Mouse (Mus musculus) frontal cortex, adult 2 months (tissue): Measurements from ENCODE around the gene Glis1. TPM values are rescaled to one million over a fixed set of nuclear protein-coding genes. Genes with fewer than 3 reads are reported as not detected.

ENCODE experiments used
- DNase-seq, 2 experiments: peaks; one replicate each; pipeline ENCODE4 v3.0.0; 2022; ENCODE audit warnings: low spot score in 1 of 2; ENCODE audit errors: extremely low spot score in 1 of 2
- polyA plus RNA-seq: library from polyadenylated mRNA; depleted of rRNA; stranded (reverse); fragments of >200 nt; gene quantifications from 2 replicates; pipeline ENCODE4 v1.2.3, GENCODE M21; 2012

Glis1 gene
- polyA plus RNA-seq, 1 experiment = 1.2 TPM

DNA sequence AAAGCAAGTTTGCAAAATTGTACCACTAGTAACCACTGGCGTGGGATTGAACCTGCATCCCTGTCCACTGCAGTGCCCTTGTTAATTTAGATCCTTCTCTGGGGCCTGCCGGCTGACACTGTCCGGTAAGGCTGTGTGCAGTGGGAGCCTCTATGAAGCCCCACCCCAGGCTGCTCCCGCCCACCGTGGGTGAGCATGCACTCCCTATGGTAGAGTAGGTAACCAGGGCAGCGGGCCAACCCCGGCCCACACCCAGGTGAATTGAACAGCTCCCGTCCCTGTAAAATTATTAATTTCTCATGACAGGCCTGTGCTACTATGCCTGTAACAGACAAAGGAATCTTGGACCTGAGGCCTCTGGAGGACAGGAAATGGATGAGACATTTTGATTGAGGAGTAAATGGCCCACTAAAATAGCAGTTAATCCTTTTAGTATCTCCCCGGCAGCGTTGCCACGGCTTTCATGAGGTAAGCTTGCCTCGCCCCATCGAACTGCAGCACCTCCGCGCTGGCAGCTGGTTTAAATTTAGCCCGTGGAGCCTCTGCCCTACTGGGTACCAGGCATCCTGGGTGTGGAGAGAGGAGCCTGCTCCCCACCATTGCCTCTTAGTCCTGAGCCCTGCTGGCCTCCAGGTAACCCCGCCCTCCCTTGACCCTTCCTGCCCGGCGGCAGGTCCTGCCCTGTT lies 136.1 kb downstream of the Glis1 start:
- peak in 1 of 2 experiments; percentile 16 for DNase-seq

DNA sequence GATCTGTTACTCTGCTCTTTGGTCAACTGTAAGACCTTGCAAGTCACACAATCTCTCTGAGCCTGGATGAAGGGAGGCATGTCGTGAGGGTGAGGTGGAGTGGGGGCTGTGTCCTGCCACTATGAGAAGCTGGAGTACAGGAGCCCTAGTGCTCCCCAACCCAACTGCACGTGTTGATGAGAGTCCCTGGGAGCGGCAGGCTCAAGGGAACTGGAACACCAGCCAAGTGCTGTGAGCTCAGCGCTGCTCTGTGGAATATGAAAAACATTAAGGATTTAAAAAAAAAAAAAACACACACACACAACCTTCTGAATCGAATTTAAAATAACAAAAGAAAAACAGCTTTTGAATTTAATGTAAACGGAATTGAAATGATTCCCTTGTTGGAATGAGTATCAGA lies 141.4 kb downstream of the Glis1 start:
- no peak for DNase-seq

DNA sequence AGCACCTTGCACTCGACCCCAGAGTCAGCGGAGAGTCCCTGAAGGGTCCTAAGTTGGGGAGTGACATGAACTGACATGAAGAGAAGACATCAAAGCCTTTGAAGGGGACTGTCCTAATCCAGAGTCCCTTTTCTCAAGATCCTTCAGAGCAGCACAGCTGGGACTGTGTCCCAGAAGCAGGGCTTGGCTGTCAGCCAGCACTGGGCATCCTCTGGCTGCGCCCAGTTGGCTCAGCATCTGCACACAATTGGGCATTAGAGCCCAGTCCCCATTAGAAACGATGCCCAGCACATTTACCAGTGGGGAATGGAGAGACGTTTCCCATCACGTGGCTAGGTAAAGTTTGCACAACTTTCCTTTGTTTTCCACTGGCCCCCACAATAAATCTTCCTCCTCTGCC lies 142.4 kb downstream of the Glis1 start:
- DNase-seq = peak in 1 of 2 experiments; percentile 39

DNA sequence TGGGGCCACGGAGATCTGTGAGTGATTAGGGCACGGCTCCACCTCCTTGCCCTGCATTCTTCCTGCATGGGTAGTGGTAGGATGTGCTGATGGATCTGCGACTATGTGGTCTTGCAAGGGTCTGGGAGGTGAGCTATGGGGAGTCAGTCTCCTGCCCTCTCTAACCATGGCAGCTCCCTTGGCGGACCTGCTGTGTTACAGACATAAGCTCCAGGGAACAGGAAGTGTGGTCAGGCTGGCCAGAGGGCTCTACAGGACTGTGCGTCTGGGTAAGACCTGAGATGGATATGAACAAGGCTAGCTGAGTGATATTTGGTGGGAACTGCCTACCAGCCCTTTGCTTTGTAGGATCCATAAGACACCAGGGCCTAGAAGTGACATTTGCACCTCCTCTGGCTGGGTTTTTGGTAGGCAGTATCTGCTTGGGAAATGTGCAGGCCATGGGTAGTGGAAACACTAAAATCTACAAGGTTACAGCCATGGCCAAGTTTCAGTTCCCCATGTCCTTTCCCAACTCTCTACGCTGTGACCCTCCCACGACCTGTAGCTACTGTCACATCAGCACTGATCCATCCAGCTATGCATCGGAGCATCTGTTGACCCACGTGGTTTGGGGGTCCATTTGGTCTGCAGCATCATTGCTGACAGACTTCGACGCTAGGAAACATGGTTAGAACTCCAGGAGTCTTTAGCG lies 142.9 kb downstream of the Glis1 start:
- no peak for DNase-seq

DNA sequence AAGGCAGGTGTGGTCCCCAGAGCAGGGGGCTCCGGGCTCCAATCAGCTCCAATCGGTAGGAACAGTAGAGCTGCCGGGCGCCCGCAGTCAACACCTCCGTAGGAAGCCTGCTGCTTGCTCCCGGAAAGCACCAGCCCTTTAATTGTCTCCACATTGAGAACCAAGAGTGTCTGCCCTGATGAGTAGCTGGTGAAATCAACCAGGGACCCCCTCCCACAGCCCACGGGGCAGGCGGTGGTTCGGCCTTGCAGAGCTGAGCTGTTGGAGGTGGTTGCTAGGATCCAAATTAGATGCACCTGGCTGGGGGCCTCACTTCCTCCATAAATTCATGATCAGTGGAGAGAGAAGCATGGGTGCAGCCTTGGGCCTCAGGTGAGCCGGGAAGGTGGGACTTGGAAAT lies 146.5 kb downstream of the Glis1 start:
- DNase-seq = no peak

DNA sequence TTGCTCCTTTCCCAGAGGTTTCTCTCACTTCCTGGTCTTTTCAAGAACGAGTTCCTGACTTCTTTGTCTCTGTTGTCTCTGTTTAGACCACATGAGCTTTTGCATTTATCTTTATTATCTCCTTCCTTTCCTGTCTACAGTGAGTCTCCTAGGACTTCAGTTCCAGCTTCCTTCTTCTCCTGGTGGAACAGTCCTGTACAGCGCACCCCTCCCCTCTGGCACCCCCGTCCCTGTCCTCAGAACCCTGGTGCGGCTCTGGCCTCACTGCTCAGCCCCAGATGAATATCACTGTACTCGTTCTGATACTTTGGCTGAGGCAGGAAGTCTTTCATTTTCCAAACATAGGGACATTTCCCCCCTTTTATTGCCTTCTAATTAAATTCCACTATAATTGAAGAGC lies 152.0 kb downstream of the Glis1 start:
- no peak for DNase-seq

DNA sequence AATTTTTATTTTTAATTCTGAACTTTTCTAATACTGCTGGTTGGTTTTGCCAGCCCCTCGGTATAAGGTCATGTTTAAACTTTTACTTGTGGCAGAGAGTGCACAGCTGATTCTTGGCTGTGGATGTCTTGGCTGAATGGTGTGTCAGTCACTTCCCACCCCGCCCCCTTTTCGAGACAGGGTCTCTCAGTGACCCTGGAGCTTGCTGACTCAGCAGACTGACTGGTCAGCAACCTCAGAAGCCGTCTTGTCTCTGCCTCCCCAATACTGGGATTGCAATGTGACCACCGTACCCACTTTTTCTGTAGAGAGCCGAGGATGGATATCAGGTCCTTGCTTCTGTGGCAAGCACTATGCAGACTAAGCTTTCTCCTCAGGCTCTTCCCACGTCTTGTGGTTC lies 154.2 kb downstream of the Glis1 start:
- DNase-seq = no peak

DNA sequence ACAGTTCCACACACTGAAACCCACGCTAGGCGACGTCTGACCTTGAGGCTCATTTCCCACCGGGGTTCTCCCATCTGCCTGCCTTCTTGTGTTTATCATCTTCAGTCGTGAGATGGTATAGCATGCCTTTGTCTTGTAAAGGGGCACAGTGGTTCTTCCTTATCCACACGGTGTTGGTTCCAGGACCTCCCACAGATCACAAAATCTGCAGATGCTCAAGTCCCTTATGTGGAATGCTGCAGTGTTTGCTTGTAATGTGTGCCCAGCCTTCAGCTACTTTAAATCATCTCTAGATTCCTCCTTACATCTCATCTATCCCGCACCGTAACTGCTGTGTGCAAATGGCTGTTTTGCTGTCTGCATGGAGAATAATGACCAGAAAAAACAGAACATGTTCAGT lies 154.7 kb downstream of the Glis1 start:
- DNase-seq = peak in 1 of 2 experiments; percentile 32

DNA sequence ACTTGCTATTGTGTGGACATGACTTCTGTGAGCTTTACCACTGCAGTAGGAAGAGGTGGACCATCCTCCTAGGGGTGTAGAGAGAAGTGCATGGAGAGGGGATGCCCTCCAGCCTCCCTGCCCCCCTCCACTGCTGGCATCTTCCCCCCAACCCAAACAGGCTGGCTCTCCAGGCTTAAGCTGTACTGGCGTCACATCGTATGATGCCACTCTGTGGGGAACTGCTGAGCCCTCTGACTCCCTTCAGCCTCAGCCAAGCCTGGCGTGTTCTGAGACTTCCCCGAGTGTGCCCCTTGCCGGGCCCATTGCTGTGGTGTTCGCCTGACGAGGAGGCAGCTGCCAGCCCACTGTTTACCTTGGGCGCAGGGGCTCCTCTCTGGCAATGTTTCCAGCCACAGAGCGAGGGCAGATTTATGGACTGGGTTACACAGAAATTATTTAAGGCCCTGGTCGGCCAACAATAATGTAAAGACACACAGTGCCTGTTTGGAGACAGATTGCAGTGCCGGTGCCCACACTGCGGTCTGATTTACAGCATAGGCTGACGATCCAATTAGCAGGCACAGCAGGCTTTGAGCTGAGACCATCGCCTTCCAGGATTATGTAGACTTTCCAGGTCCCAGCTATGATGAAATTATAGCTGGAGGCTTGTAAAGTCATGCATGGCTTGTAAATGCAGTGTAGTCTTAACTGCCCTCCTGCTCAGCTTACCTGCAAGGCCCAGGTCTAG lies 156.6 kb downstream of the Glis1 start:
- DNase-seq = no peak

DNA sequence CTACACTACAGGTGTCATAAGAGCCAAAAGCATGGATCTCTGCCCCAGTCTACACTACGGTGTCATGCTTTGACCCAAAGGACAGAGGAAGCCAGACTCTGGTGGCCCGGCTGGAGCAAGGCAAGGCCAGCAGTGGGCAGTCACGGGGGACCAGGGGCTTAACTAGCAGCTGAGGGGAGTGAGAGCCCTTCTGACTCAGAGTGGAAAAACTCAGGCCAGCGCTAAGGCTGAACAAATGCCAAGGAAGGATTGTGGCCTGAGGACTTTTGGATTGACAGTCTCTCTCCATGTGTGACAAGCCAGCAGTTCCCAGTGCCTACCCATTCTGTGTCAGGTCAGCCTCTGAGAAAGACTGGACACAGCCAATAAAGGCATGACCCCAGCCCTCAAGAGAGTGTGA lies 159.0 kb downstream of the Glis1 start:
- no peak for DNase-seq

DNA sequence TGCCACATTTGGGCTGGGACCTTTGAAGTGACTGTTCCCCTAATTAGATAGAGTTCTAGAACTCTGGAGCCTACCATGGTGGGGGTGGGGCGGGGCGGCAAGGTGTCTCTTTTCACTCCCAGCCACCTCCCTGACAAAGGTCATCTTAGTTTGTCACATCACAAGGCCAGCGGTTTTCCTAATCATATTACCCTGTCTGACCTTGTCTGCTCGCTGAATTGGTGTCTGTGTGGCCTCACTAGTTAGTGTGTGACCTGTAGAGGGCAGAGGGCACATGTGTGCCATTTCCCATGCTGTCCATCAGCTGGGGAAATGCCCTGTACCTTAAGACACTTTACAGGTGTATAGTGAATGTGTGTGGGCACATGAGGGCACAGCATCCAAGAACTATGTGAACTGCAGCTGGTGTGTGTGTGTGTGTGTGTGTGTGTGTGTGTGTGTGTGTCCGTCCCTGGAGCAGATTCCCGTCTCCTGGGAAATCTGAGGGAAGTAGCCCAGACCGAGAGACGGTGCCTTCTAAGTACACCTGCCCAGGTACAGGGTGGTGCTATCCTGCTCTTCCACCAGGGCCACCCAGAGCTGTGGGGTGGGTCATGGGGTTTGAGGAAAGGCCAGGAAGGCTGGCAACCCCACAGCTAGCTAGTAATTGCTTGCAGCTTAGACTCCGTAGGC lies 163.0 kb downstream of the Glis1 start:
- DNase-seq = no peak

DNA sequence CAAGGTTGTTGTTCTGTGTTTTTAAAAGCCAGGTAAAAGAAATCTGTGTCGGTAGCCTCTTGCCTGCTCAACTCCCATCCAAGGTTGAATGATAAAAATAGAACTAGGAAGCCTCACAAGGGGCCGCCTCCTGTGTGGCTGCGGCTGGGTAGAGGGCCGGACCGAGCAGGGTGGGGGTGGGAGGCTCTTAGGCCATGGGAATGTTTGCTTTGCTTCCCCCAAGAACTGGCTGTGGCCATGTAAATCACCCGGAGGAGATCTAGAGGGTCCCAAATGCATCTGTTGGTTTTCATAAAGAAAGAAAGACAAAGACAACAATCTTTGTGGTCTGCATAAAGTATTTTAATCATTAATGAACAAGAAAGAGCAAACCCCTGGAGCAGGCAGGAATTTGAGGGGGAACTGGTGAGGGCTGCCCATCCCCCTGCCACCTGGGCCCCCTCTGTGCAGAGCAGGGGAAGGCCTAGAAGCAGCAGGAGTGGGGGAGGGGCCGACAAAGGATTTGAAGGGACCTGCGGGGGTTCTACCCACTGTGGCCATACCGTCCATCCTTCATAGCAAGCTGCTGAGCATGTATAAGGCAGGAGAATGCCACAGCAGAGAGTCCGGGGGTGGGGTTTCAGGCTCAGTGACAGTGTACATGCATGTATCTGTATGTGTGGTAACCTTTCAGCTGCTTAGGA lies 163.6 kb downstream of the Glis1 start:
- no peak for DNase-seq

DNA sequence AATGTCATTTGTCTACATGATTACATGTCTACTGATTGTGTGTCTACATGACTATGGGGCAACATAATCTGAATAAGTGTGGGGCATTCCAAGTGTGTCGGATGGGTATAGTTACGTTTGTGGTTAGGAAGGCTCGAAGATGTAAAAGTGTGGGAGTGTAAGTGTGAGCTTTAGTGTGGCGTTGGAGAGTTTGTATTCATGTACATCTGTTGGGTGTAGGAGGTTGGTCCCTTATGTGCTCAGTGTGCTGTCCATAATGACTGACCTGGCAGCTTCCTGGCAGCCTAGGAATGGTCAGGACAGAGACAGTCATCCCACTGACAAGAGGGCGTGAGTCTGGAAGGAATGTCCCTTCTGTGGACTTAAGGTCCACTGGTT lies 164.2 kb downstream of the Glis1 start:
- DNase-seq = peak in 1 of 2 experiments; percentile 35

DNA sequence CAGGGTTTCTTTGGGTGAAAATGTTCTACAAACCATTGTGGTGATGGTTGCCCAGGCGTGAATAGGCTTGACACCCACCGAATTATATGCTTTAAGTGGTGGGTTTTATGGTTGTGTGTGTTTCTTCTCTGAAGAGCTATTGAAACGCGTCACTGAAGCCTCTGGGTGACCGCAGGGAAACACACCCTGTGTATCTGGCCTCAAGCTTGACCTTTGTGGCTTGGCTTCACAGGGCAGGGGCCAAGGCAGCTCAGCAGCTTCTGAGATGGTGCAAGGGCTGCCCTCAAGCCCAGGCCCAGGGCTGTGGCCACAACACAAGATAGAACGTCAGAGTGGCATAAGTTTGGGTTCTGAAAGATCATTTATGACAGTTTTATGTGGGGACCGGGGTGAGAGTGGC lies 167.9 kb downstream of the Glis1 start:
- DNase-seq = no peak

DNA sequence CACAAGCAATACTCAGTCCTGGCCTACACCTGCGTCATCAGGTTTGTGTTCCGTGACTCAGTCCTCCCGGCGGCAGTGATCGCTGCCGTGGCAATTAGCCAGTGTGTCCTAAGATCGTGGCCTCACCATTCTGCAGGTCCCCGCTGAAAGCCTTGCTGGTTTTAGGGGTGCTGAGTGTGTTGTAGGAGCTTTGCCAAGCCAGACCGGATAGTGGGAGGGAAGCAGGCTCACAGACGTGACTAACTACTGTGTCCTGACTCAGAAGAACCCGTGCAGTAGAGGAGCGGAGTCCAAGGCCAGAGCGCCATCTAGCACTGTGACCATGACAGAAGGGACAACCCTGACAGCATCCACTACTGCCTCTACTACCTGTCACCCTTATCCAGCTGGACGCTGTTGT lies 168.4 kb downstream of the Glis1 start:
- peak in 1 of 2 experiments; percentile 47 for DNase-seq

DNA sequence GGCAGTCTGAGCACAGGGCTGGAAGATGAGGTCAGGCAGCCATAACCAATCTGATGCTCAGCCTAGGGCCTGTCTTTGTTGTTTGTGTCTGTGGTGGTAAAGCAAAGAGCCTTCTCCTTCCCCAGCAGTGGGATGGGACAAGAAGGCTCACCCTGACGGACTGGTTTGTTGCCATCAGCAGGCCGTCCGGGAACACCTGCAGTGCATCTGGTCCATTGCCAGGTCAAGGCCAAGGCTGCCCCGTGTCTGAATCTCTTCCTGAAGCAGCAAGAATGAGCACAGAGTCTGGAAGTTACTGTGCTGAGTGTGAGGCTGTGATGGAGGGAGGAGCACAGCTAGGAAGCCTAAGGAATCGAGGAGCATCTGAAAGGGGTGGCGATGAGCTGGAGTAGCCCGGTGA lies 168.8 kb downstream of the Glis1 start:
- no peak for DNase-seq

DNA sequence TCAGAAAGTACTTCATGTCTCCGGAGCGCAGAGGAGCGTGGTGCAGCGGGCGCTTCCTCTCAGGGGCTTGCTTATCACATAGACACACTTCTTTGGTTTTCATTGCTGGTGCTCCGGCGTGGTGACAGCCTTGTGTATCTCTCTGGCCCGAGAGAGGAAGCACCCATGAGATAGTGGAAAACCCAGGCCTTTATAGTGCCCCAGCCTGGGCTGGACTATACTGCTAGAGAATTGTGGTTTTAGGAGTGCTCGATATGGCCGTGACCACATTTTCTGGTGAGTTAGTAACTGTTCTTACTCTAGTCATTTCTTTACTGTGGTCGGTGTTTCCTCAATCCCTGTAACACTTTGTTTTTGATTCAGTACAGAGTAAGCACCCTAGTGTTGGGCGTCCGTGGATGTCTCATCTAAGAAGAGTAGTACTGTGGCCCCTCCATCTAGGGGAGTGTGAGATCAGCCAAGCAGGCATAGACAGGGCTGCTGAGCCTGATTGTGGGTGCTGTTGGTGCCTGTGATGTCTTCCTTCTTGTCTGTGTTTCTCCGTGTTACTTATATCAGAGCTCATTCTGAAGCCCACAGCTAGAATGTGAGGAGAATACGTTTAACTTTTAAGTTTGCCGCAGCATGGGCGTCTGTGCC lies 171.7 kb downstream of the Glis1 start:
- DNase-seq = no peak

DNA sequence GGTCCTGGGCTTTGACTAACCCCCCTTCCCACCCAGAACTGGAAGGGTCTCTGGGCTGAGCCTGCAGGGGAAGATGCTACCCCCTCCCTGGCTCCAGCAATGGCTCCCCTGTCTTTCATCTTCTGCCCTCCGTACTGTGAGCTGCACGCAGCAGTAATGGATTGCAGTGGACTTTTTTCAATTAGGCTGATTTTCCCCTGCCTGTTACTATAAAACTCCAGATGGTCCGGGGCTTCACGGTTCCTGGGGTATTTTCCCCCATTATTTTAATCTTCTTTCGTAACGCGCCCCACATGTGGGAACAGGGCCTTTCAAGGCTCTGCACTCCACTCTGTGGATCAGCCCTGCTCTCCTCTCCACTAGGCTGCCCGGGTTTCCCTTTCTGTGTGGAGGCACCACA lies 175.4 kb downstream of the Glis1 start:
- DNase-seq = no peak

DNA sequence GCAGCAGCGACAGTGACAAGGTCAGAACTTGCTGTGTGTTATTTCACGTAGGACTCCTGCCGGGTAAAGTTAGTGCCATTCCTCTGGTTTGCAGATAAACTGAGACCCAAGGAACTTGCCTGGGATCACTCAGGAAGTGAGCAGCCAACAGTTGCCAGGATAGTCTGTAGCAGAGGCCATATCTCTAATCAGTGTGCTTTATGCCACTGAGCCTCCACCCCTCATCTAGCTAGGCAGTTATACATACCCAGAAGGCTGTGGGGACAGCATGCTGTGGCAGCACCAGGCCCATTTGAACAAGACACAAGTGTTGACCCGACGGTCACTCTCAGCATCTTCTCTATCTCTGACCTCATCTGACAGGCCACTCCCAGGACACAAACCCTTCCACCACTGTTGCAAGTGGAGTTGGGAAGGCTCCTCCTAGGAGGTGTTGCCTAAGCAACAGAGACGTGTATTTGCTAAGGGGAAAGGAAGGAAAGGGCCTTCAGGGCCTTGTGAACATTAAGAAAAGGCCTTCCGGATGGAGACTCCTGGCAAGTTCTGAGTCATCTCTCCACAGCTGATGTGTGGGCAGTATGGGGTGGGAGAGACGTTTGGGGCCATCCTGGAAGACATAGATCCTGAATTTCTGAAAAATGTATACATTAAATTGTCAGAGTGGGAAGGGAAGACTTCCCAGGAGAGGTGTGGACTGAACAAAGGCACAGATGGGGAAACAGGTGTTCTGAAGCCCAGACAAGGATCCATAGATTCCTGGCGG lies 177.7 kb downstream of the Glis1 start:
- peak; percentile 23 to 72 for DNase-seq
